Mouse (Mus musculus): Measurements from ENCODE around the gene Olfr90.
A peak's percentile ranks its signal among the peaks of the same experiment; 100 is the strongest.

Gene Olfr90

GRCm38 (mm10) chr17:37062101-37062641, 26.1 kb downstream of the Olfr90 start:
- no peak for DNase-seq (ENCODE audit: low read depth in 1 of 2, low spot score in 2 of 2)

GRCm38 (mm10) chr17:37061435-37061834, 26.9 kb downstream of the Olfr90 start:
- DNase-seq (ENCODE audit: low read depth in 1 of 2, low spot score in 2 of 2) = no peak

- DNase-seq (ENCODE audit: low read depth in 1 of 2, low spot score in 2 of 2) = no peak
Observed at GRCm38 (mm10) chr17:37056957-37057356, 31.3 kb downstream of the Olfr90 start.

- DNase-seq (ENCODE audit: low read depth in 1 of 2, low spot score in 2 of 2) = no peak
Observed at GRCm38 (mm10) chr17:37051745-37052144, 36.6 kb downstream of the Olfr90 start.

- DNase-seq (ENCODE audit: low read depth in 1 of 2, low spot score in 2 of 2) = no peak
Observed at GRCm38 (mm10) chr17:37050876-37051275, 37.4 kb downstream of the Olfr90 start.

- DNase-seq (ENCODE audit: low read depth in 1 of 2, low spot score in 2 of 2) = no peak
Observed at GRCm38 (mm10) chr17:37050399-37050798, 37.9 kb downstream of the Olfr90 start.

GRCm38 (mm10) chr17:37049570-37050310, 38.6 kb downstream of the Olfr90 start:
- DNase-seq (ENCODE audit: low read depth in 1 of 2, low spot score in 2 of 2) = peak in 1 of 2 experiments; percentile 9

GRCm38 (mm10) chr17:37048383-37048782, 39.9 kb downstream of the Olfr90 start:
- DNase-seq (ENCODE audit: low read depth in 1 of 2, low spot score in 2 of 2) = no peak

- DNase-seq (ENCODE audit: low read depth in 1 of 2, low spot score in 2 of 2) = no peak
Observed at GRCm38 (mm10) chr17:37047981-37048380, 40.3 kb downstream of the Olfr90 start.

- DNase-seq (ENCODE audit: low read depth in 1 of 2, low spot score in 2 of 2) = no peak
Observed at GRCm38 (mm10) chr17:37047332-37047976, 40.8 kb downstream of the Olfr90 start.

GRCm38 (mm10) chr17:37046312-37047112, 41.8 kb downstream of the Olfr90 start:
- no peak for DNase-seq (ENCODE audit: low read depth in 1 of 2, low spot score in 2 of 2)

GRCm38 (mm10) chr17:37045611-37046311, 42.5 kb downstream of the Olfr90 start, which contains the start of gene Gabbr1:
TSS of gene Gabbr1 (plus strand) at chr17:37045966.
- DNase-seq (ENCODE audit: low read depth in 1 of 2, low spot score in 2 of 2) = no peak

GRCm38 (mm10) chr17:37044651-37045244, 43.6 kb downstream of the Olfr90 start:
- peak in 1 of 2 experiments; percentile 23 for DNase-seq (ENCODE audit: low read depth in 1 of 2, low spot score in 2 of 2)

- no peak for DNase-seq (ENCODE audit: low read depth in 1 of 2, low spot score in 2 of 2)
Observed at GRCm38 (mm10) chr17:37039127-37039894, 49.0 kb downstream of the Olfr90 start.
